Mouse (Mus musculus) layer of hippocampus, adult 9-10 months (tissue): ENCODE results near the gene Fam102b.

Source experiments
- DNase-seq: peaks from one replicate; pipeline ENCODE4 v3.0.0; 2022; ENCODE audit warnings: low spot score

Gene Fam102b

GRCm38 (mm10) chr3:108961226-108961625 is 66.2 kb downstream of the Fam102b start:
- no peak for DNase-seq

- no peak for DNase-seq
These were observed 67.6 kb downstream of the Fam102b start for GRCm38 (mm10) chr3:108959680-108960295.

- no peak for DNase-seq
These were observed 69.4 kb downstream of the Fam102b start for GRCm38 (mm10) chr3:108957976-108958375.

DNA sequence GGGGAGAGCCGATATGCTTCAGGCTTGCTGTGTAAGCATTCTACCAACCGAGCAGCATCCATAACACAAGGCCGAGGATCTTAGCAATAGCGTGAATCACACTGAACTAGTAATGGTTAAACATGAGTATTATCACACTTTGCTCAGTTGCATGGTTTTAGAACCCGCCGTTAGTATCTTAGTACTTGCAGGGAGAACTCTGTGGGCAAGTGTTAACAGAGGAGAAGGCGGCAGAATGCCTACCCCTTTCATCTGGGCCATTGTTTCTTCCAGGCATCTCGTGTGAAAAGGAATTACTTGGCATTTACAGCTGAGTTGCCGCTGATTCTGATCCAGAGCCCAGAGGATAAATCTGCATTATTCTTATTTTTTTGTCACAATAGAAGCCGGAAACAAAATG is 86.4 kb downstream of the Fam102b start:
- no peak for DNase-seq

DNA sequence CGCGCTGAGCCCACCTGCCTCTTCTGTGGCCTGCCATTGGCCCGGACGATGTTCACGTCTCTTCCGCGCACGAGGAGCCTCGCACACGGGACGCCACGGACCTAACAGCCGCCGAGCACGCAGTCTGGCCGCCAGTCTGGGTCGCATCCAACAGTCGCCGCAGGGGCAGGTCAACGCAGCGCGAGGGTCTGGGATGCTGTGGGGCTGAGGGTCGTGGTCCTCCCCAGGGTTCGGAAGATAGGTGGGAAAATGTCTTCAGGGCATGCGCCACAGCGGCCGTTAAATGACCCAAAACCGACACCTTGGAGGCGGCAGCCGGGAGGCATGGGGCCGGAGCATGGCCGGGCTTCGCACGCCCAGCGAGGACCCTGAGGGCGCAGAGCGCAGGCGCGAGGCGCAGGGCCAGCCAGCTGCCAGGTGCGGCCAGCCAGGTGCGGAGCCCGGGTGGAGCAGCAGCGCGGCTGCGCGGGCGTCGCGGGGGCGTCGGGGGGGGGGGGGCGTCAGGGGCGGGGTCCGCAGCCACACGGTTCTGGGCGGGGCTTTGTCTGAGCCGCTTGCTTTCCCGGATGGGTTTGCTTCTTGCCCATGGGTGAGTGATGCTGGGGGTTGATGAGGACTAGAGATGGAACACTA is 87.3 kb downstream of the Fam102b start, which contains the start of gene Gm9857:
TSS of gene Gm9857 (minus strand) at position 445 of the 633 bp plus-strand sequence.
- DNase-seq, result no peak

DNA sequence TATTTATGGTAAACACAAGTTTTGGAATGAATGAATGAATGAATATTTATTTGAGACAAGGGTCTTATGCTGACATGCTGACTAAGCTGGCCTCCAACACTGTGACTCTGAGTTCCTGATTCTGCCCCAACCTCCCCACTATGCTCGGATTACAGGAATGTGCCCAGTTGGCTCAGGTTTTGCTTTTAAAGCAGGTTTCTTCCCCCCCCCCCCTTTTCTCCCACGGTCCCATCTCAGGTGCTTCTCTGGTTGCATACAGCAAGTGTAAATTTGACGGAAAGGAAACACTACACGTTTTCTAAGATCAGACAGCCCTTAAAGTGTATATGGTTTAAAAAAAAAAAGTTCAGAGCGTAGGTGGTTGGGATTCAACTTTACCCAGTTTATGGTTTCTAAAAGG is 87.8 kb downstream of the Fam102b start, which contains the start of gene Henmt1:
TSS of gene Henmt1 (plus strand) at position 301 of the 400 bp plus-strand sequence.
- DNase-seq, result no peak

GRCm38 (mm10) chr3:108938691-108939090 is 88.7 kb downstream of the Fam102b start:
- no peak for DNase-seq

- DNase-seq, result no peak
These were observed 93.8 kb downstream of the Fam102b start for GRCm38 (mm10) chr3:108933557-108933956.

DNA sequence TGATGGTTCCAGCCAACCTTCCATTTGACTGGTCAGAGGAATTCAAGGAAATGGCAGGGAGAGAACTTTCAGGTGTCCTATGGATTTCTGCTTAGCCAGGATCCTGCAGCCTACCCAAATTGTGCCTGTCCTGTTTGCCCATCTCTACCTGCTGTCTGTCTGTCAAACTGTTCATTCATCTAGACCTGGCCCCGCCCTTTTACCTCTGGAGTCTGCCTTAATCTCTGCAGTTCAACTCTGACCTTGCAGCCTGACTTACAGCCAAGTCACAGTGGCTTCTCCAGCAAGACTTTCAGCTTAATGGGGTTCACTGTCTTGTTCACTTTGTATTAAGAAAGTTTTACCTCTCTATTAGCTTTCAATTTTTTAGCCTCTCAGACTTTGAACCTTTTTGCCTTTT is 101.1 kb downstream of the Fam102b start:
- no peak for DNase-seq

GRCm38 (mm10) chr3:108925677-108926076 is 101.7 kb downstream of the Fam102b start:
- no peak for DNase-seq

GRCm38 (mm10) chr3:108921822-108922221 is 105.6 kb downstream of the Fam102b start:
- DNase-seq, result no peak
